Mouse (Mus musculus): ENCODE measurements around the gene B4galt4. TPM values are rescaled to one million over a fixed set of nuclear protein-coding genes. Genes with fewer than 3 reads are reported as not detected.
A peak's percentile ranks its signal among the peaks of the same experiment; 100 is the strongest.

B4galt4 gene
- polyA plus RNA-seq, 1 experiment from 2014 or later: 9.3 TPM

- H3K4me2 ChIP-seq (replicated peaks; ENCODE audit: low read depth): no peak overlapping the region
These were observed 34.3 kb downstream of the B4galt4 start for GRCm38 (mm10) chr16:38776342-38776741.

GRCm38 (mm10) chr16:38780960-38781572 is 39.0 kb downstream of the B4galt4 start:
- Histone ChIP-seq H3K9ac (ENCODE audit: low read length) (no peak overlapping the region), H3K36me3 (ENCODE audit: control insufficient read depth, insufficient read depth, low read length) (no peaks in the 10 kb centered on the region), H3K27me3 (ENCODE audit: control insufficient read depth, insufficient read depth, low read length) (no peaks in the 10 kb centered on the region), H3K9me3 (ENCODE audit: control insufficient read depth, low read length) (no peaks in the 10 kb centered on the region), H3K27ac (replicated peaks) (no peak overlapping the region), H3K4me1 (replicated peaks; ENCODE audit: control insufficient read depth, insufficient read depth) (no peaks in the 10 kb centered on the region), H3K4me3 (ENCODE audit: low read depth, low read length) (no peak overlapping the region), H3K4me2 (replicated peaks; ENCODE audit: low read depth) (no peak overlapping the region)
- TF ChIP-seq CTCF (IDR thresholded peaks at IDR 0.05; ENCODE audit: low read depth): no peak
- no peak for TF ChIP-seq EP300 (optimal IDR thresholded peaks at IDR 0.05)
- ATAC-seq (ENCODE audit: low FRiP score, low TSS enrichment): no peak
- 94% methylated on average over 7 of the region's 7 CpGs for WGBS
- DNase-seq (ENCODE audit: low spot score): no peak

More at GRCm38 (mm10) chr16:38776342-38776741, 34.3 kb downstream of the B4galt4 start:
- Histone ChIP-seq H3K4me3 (ENCODE audit: low read depth, low read length) (no peak overlapping the region), H3K36me3 (ENCODE audit: control insufficient read depth, insufficient read depth, low read length) (no peaks in the 10 kb centered on the region), H3K27ac (replicated peaks) (no peak overlapping the region), H3K9ac (ENCODE audit: low read length) (no peak overlapping the region), H3K27me3 (ENCODE audit: control insufficient read depth, insufficient read depth, low read length) (no peaks in the 10 kb centered on the region), H3K9me3 (ENCODE audit: control insufficient read depth, low read length) (no peaks in the 10 kb centered on the region), H3K4me1 (replicated peaks; ENCODE audit: control insufficient read depth, insufficient read depth) (no peaks in the 10 kb centered on the region)
- ATAC-seq (ENCODE audit: low FRiP score, low TSS enrichment): no peak
- 58% methylated on average over 6 of the region's 6 CpGs for WGBS
- TF ChIP-seq CTCF (IDR thresholded peaks at IDR 0.05; ENCODE audit: low read depth) (peak; percentile 38), EP300 (optimal IDR thresholded peaks at IDR 0.05) (no peak)
- DNase-seq (ENCODE audit: low spot score): no peak

- TF ChIP-seq CTCF (IDR thresholded peaks at IDR 0.05; ENCODE audit: low read depth) (no peak), EP300 (optimal IDR thresholded peaks at IDR 0.05) (no peak)
- no peaks in the 10 kb centered on the region for H3K27me3 ChIP-seq (ENCODE audit: control insufficient read depth, insufficient read depth, low read length)
- H3K4me2 ChIP-seq (replicated peaks; ENCODE audit: low read depth): no peak overlapping the region
- DNase-seq (ENCODE audit: low spot score): no peak
- no peak overlapping the region for H3K4me3 ChIP-seq (ENCODE audit: low read depth, low read length)
- ATAC-seq (ENCODE audit: low FRiP score, low TSS enrichment): no peak
- WGBS: 57% methylated on average over 2 of the region's 2 CpGs
- no peak overlapping the region for H3K27ac ChIP-seq (replicated peaks)
- no peaks in the 10 kb centered on the region for H3K36me3 ChIP-seq (ENCODE audit: control insufficient read depth, insufficient read depth, low read length)
- no peaks in the 10 kb centered on the region for H3K4me1 ChIP-seq (replicated peaks; ENCODE audit: control insufficient read depth, insufficient read depth)
- H3K9ac ChIP-seq (ENCODE audit: low read length): no peak overlapping the region
- H3K9me3 ChIP-seq (ENCODE audit: control insufficient read depth, low read length): no peaks in the 10 kb centered on the region
These were observed 39.9 kb downstream of the B4galt4 start for GRCm38 (mm10) chr16:38781946-38782345.

GRCm38 (mm10) chr16:38782524-38783067 is 40.5 kb downstream of the B4galt4 start:
- Histone ChIP-seq H3K27ac (replicated peaks) (no peak overlapping the region), H3K27me3 (ENCODE audit: control insufficient read depth, insufficient read depth, low read length) (no peaks in the 10 kb centered on the region), H3K4me2 (replicated peaks; ENCODE audit: low read depth) (no peak overlapping the region), H3K4me1 (replicated peaks; ENCODE audit: control insufficient read depth, insufficient read depth) (no peaks in the 10 kb centered on the region), H3K4me3 (ENCODE audit: low read depth, low read length) (no peak overlapping the region), H3K9ac (ENCODE audit: low read length) (no peak overlapping the region), H3K36me3 (ENCODE audit: control insufficient read depth, insufficient read depth, low read length) (no peaks in the 10 kb centered on the region), H3K9me3 (ENCODE audit: control insufficient read depth, low read length) (no peaks in the 10 kb centered on the region)
- WGBS: 42% methylated on average over 2 of the region's 2 CpGs
- ATAC-seq (ENCODE audit: low FRiP score, low TSS enrichment): no peak
- TF ChIP-seq CTCF (IDR thresholded peaks at IDR 0.05; ENCODE audit: low read depth) (no peak), EP300 (optimal IDR thresholded peaks at IDR 0.05) (no peak)
- no peak for DNase-seq (ENCODE audit: low spot score)

- no peak overlapping the region for H3K9ac ChIP-seq (ENCODE audit: low read length)
- no peaks in the 10 kb centered on the region for H3K27me3 ChIP-seq (ENCODE audit: control insufficient read depth, insufficient read depth, low read length)
- no peak overlapping the region for H3K27ac ChIP-seq (replicated peaks)
- H3K4me3 ChIP-seq (ENCODE audit: low read depth, low read length): no peak overlapping the region
- no peaks in the 10 kb centered on the region for H3K9me3 ChIP-seq (ENCODE audit: control insufficient read depth, low read length)
- TF ChIP-seq EP300 (optimal IDR thresholded peaks at IDR 0.05): no peak
- no peak for TF ChIP-seq CTCF (IDR thresholded peaks at IDR 0.05; ENCODE audit: low read depth)
- 0 out of 2 replicates have a peak, but pooled peaks have one; percentile 51 for ATAC-seq (ENCODE audit: low FRiP score, low TSS enrichment)
- 70% methylated on average over 7 of the region's 7 CpGs for WGBS
- H3K4me1 ChIP-seq (replicated peaks; ENCODE audit: control insufficient read depth, insufficient read depth): no peaks in the 10 kb centered on the region
- DNase-seq (ENCODE audit: low spot score): no peak
- H3K4me2 ChIP-seq (replicated peaks; ENCODE audit: low read depth): no peak overlapping the region
- H3K36me3 ChIP-seq (ENCODE audit: control insufficient read depth, insufficient read depth, low read length): no peaks in the 10 kb centered on the region
These were observed 43.2 kb downstream of the B4galt4 start for GRCm38 (mm10) chr16:38785301-38785700.

GRCm38 (mm10) chr16:38789016-38789415 is 47.0 kb downstream of the B4galt4 start:
- TF ChIP-seq CTCF (IDR thresholded peaks at IDR 0.05; ENCODE audit: low read depth) (no peak), EP300 (optimal IDR thresholded peaks at IDR 0.05) (no peak)
- H3K4me2 ChIP-seq (replicated peaks; ENCODE audit: low read depth): no peak overlapping the region
- no peaks in the 10 kb centered on the region for H3K36me3 ChIP-seq (ENCODE audit: control insufficient read depth, insufficient read depth, low read length)
- no peak overlapping the region for H3K9ac ChIP-seq (ENCODE audit: low read length)
- DNase-seq (ENCODE audit: low spot score) (no peak), ATAC-seq (ENCODE audit: low FRiP score, low TSS enrichment) (no peak)
- H3K4me1 ChIP-seq (replicated peaks; ENCODE audit: control insufficient read depth, insufficient read depth): no peaks in the 10 kb centered on the region
- 78% methylated on average over 2 of the region's 2 CpGs for WGBS
- no peaks in the 10 kb centered on the region for H3K27me3 ChIP-seq (ENCODE audit: control insufficient read depth, insufficient read depth, low read length)
- H3K4me3 ChIP-seq (ENCODE audit: low read depth, low read length): no peak overlapping the region
- H3K9me3 ChIP-seq (ENCODE audit: control insufficient read depth, low read length): no peaks in the 10 kb centered on the region
- no peak overlapping the region for H3K27ac ChIP-seq (replicated peaks)

All from stomach, postnatal 0 days (tissue).